Mouse (Mus musculus): ENCODE measurements at regions not wholly inside any gene's neighbourhood (a gene's known extent, or its start where the extent isn't known, plus 50 kb on each side); places are given as distances from the start of the nearest gene placed in this dataset.

DNA sequence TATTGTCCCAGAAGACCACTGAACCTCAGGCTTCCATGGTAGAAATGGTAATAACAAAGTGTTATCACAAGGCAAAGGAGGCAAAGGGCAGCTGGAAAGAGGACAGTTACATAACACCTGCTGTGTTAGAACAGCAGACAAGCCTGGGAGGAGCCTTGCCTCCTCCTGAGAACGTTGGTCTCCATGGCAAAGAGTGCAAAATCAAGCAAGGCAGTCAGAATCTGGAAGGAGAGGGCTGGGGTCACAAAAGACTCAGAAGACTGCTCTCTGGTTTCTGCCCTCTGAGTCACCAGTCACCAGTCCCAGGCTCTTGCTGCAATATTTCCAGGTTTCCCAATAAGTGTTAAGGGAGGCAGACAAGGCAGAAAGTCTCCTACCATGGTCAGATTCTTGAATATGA lies 197.3 kb downstream of the Ibtk start:
- no peak for TF ChIP-seq CTCF (IDR thresholded peaks at IDR 0.05; ENCODE audit: low read depth)
- TF ChIP-seq EP300 (optimal IDR thresholded peaks at IDR 0.05), result no peak
